Mouse (Mus musculus) midbrain, embryonic 13.5 days (tissue): ENCODE data around the gene Ftl1. TPM values are rescaled to one million over a fixed set of nuclear protein-coding genes. Genes with fewer than 3 reads are reported as not detected.

ENCODE experiments used
- microRNA-seq: library from miRNA; unstranded; fragments of <30 nt; microRNA quantifications from one replicate; pipeline ENCODE4, GENCODE M21; 2016
- polyA plus RNA-seq: library from polyadenylated mRNA; unstranded; fragments of >200 nt; fragmentation: Nextera tagmentation; extraction: Ambion mirVana; gene quantifications from 2 replicates; pipeline ENCODE4 v1.2.1, GENCODE M21; 2015

The Ftl1 gene
- polyA plus RNA-seq, 1 experiment from 2014 or later = 7,096 TPM

Small RNAs within 50 kb of the gene (microRNA-seq; reads per million reads assigned to microRNA genes)
- not detected for gene Gm22133

Other genes with a start within 250 kb of the Ftl1 start
- gene Dkkl1, start 247.7 kb downstream of the Ftl1 start, polyA plus RNA-seq = 1.5 and 1.6 TPM in 2 replicates
- gene Tead2, start 244.1 kb downstream of the Ftl1 start, polyA plus RNA-seq = 112 and 124 TPM in 2 replicates
- 0.84 and 1.5 TPM in 2 replicates for gene Cd37, start 220.8 kb downstream of the Ftl1 start, polyA plus RNA-seq
- 0.24 and 0.28 TPM in 2 replicates for gene Slc6a16, start 218.8 kb downstream of the Ftl1 start, polyA plus RNA-seq
- gene Slc6a21, start 182.4 kb downstream of the Ftl1 start, polyA plus RNA-seq = not detected in 2 replicates
- 7.3 and 10.8 TPM in 2 replicates for gene Trpm4, start 126.1 kb downstream of the Ftl1 start, polyA plus RNA-seq
- 0.10 and 0.26 TPM in 2 replicates for gene Hrc, start 124.6 kb downstream of the Ftl1 start, polyA plus RNA-seq
- 17.2 and 19.8 TPM in 2 replicates for gene Ppfia3, start 92.9 kb downstream of the Ftl1 start, polyA plus RNA-seq
- 7.1 and 7.9 TPM in 2 replicates for gene Lin7b, start 89.3 kb downstream of the Ftl1 start, polyA plus RNA-seq
- gene Snrnp70, start 64.1 kb downstream of the Ftl1 start, polyA plus RNA-seq = 223 and 238 TPM in 2 replicates
- not detected in 2 replicates for gene Kcna7, start 54.2 kb downstream of the Ftl1 start, polyA plus RNA-seq
- not detected in 2 replicates for gene Ntf5, start 46.2 kb downstream of the Ftl1 start, polyA plus RNA-seq
- gene Lhb, start 39.1 kb downstream of the Ftl1 start, polyA plus RNA-seq = 0.50 TPM in 1 of 2 replicates, not detected in the other
- gene Gys1, start 25.0 kb downstream of the Ftl1 start, polyA plus RNA-seq = 20.6 and 23.4 TPM in 2 replicates
- gene Ruvbl2, start 21.8 kb downstream of the Ftl1 start, polyA plus RNA-seq = 121 and 123 TPM in 2 replicates
- 259 and 265 TPM in 2 replicates for gene Bax, start 7.0 kb upstream of the Ftl1 start, polyA plus RNA-seq
- gene Tulp2, start 22.0 kb upstream of the Ftl1 start, polyA plus RNA-seq = 0.22 TPM in 1 of 2 replicates, not detected in the other
- gene Gm45808, start 26.9 kb upstream of the Ftl1 start, polyA plus RNA-seq = not detected in 2 replicates
- 3.3 and 3.6 TPM in 2 replicates for gene Dhdh, start 28.9 kb upstream of the Ftl1 start, polyA plus RNA-seq
- 86.7 and 101 TPM in 2 replicates for gene Nucb1, start 50.5 kb upstream of the Ftl1 start, polyA plus RNA-seq
- 11.7 and 11.9 TPM in 2 replicates for gene Ppp1r15a, start 66.4 kb upstream of the Ftl1 start, polyA plus RNA-seq
- gene Plekha4, start 66.4 kb upstream of the Ftl1 start, polyA plus RNA-seq = 0.23 and 0.46 TPM in 2 replicates
- gene Hsd17b14, start 95.0 kb upstream of the Ftl1 start, polyA plus RNA-seq = 0.13 and 0.21 TPM in 2 replicates
- 20.7 and 24.5 TPM in 2 replicates for gene Bcat2, start 110.3 kb upstream of the Ftl1 start, polyA plus RNA-seq
- gene Fgf21, start 155.6 kb upstream of the Ftl1 start, polyA plus RNA-seq = 0.17 TPM in 1 of 2 replicates, not detected in the other
- gene Fut1, start 157.4 kb upstream of the Ftl1 start, polyA plus RNA-seq = not detected in 2 replicates
- gene Izumo1, start 161.9 kb upstream of the Ftl1 start, polyA plus RNA-seq = 0.17 TPM in 1 of 2 replicates, not detected in the other
- gene Rasip1, start 167.6 kb upstream of the Ftl1 start, polyA plus RNA-seq = 7.5 and 9.4 TPM in 2 replicates
- 3.1 and 4.8 TPM in 2 replicates for gene Mamstr, start 180.1 kb upstream of the Ftl1 start, polyA plus RNA-seq
- gene Fut2, start 206.5 kb upstream of the Ftl1 start, polyA plus RNA-seq = 0.06 and 0.09 TPM in 2 replicates
- gene Ntn5, start 224.1 kb upstream of the Ftl1 start, polyA plus RNA-seq = 0.39 and 0.59 TPM in 2 replicates
- gene Sec1, start 234.5 kb upstream of the Ftl1 start, polyA plus RNA-seq = 0.17 and 0.31 TPM in 2 replicates
- 35.9 and 40.0 TPM in 2 replicates for gene Car11, start 240.0 kb upstream of the Ftl1 start, polyA plus RNA-seq
- gene Dbp, start 245.2 kb upstream of the Ftl1 start, polyA plus RNA-seq = 3.4 and 4.0 TPM in 2 replicates